Mouse (Mus musculus): Measurements from ENCODE around the gene Rarg. TPM values are rescaled to one million over a fixed set of nuclear protein-coding genes. Genes with fewer than 3 reads are reported as not detected.

Rarg gene
- total RNA-seq, 2 experiments from 2014 or later = 5.9 to 11.6 TPM

DNA sequence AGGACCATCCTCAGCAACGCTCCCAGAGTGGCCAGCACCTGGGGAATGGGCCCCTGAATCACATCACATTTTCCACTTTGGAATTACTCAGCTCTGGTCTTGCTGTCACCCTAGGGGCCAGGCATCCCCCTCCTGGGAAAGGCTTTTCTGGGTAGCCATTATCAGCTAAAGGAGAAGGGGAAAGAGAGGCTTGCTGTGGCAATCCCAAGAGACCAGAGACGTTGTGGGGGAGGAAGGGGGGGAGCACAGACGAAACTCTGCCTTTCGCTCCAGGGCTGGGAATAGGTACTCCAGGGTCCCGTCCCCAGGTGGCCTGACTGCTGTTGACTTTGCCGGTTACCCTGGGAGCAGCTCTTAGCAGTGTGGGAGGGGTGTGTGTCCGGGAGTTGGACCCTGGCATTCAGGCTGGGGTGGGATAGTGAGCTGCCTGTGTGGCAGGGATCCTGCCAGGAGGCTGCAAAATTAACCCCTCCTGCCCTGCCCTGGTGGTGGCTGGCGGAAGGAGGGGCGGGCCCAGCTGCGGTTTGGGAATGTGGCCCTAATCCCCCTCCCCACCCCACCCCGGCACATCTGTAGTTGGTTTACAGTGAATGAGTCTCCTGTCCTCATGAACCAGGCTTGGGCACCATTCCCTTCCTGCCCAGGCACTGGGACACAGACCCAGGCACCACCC lies 1.4 kb upstream of the Rarg start:
- DNase-seq (ENCODE audit: low spot score) = no peak

DNA sequence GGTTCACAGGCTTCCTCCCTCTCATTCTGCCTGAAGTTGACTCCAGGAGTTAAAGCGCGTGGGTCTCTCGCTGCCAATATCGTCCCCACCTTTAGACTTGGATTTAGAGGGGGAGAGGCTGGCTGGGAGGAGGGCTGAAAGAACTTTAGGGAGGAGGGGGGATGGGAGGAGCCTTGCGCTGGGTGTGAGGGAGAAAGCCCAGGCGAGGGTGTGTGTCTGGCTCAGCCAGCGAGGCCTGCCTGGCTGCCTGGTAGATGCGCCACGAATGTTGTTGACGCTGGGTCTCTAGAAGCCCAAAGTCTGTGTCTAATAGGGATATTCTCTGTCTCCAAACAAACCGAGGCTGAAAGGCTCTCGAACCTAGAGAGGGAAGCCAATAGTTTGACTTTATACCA lies 756 bp upstream of the Rarg start:
- DNase-seq (ENCODE audit: low spot score) = peak; percentile 71

DNA sequence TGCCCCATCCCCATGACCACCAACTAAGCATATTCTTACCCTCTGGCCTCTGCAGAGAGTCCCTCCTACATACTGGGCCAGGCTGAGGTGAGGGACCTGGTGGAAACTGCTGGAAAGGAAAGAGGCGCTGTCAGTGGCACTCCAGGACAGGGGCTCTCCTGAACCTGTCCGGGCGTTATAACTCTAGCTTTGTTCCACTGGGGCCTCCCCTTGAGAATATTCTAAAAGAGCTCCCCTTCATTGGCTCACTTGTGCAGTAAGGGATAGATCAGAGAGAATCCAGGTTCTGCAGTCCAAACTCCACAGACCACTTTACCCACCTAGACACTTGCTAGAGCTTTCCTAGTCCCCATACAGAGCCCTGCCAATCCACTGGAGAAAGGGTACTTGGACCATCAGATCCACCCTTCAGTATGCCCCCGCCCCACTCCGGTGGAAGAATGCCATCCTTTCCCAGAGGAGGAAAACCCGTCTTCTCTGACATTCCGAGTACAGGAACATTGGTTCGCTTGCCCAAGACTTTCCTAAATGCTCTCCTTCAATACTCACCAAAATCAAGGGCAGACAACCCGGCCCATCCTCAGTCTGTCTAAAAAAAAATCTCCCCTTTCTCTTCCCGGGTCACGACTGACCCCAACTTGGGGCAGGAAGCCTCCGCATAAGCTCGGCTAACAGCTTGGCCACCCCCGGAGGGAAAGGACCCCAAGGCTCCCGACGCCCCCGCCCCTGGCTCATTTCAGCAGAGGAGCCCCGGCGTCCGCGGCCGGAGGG lies 701 bp downstream of the Rarg start:
- DNase-seq (ENCODE audit: low spot score) = no peak

DNA sequence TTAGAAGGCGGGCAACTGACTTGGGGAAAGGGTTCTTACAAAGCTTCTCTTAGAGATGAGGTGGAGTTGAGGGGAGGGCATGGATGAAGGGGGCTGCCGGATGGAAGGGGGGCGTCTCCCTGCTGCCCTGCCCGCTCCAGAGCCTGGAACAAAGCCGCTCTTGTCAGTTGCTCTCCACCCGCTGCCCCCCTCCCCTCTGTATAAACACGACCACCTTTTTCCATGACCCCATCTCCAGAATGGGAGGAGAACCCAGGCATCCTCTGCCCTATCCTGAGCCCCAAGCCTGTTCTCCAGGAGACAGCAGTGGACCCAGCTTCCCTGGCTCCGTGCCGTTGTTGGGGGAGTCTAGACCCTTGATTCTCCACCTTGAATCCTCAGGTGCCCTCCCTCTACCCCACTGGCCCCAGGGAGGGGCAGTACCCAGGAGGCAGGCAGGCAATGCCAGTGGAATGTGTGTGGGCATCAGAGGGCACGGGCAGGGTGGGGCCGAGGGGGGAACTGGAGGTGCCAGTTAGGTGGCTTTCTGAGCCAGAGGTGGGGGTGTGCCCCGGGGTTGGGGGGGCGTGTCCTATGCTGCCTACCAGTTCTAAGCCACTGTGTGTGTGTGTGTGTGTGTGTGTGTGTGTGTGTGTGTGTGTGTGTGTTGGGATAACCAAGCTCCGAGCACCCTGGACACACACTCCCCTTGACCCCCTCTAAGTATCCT lies 1.6 kb downstream of the Rarg start:
- no peak for DNase-seq (ENCODE audit: low spot score)

DNA sequence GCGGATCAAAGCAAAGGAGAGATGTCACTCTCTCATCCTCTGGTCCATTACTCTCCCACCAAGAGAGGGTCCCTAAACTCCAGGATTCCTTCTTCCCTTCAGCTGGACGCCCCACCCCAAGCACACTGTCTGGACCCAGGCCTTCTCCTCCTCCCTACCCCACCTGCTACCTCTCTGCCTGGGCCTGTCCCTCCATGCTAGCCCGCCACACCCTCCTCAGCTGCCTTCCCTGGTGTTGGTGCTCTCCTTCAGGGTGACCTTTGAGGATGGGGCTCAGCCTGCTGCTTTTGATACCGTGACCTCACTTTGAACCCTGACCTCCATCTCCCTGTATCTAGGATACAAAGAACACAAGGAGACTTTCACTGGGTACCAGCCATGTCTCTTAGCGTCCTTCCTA lies 6.8 kb downstream of the Rarg start:
- no peak for DNase-seq (ENCODE audit: low spot score)

DNA sequence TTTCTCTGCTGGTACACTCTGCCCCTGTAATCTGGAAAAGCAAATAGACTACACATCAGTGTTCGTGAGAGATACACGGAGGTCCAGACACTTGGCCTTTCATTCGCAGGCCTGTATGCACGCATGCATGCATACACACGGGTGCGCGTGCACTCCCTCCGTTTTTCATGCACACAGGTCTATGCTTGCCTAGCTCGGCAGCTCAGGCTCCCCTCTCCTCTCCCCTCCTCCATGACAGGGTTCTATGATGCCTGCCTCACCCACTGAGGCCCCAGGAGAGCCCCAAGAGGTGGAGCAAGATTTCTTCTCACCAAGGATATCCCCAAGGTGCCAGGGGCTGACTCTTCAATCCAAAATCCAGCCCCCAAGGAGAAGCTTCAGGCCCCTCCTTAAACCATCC lies 7.3 kb downstream of the Rarg start:
- no peak for DNase-seq (ENCODE audit: low spot score)

DNA sequence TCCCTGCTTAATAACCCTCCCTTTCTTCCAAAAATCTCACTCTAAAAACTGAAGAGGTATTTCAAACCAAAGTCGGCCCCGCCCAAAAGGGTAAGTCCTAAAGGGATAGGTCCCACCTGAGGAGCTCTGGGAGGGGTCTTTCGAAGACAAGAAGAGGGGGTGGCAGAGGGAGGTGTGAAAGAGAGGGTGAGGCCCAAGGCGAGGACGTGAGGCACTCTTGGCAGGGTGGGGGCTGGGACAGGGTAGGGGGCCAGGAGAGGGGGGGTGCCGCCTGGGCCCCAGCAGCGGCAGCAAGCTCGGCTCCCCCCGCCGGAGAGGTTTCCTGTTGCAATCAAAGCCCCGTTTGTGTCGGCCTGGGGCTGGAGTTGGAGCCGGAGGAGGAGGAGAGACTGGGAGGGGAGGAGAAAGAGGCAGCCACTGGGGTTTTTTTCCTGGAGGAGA lies 8.0 kb downstream of the Rarg start:
- DNase-seq (ENCODE audit: low spot score) = no peak

DNA sequence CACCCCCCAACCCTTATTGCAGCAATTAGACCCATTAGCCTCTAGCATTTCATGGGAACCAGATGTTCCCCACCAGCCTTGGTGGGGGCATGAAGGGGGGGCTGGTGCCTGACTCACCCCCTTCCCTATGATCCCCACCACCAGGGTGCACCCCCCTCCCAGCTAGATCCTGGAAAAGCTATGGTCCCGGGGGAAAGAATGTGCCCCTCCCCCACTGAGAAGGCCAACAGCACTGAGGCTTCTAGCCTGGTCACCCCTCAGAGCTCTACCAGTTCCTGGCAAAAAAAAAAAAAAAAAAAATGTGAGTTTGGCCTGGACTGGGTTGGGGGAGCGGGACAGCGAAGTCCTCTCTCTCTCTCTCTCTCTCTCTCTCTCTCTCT lies 8.5 kb downstream of the Rarg start:
- no peak for DNase-seq (ENCODE audit: low spot score)

DNA sequence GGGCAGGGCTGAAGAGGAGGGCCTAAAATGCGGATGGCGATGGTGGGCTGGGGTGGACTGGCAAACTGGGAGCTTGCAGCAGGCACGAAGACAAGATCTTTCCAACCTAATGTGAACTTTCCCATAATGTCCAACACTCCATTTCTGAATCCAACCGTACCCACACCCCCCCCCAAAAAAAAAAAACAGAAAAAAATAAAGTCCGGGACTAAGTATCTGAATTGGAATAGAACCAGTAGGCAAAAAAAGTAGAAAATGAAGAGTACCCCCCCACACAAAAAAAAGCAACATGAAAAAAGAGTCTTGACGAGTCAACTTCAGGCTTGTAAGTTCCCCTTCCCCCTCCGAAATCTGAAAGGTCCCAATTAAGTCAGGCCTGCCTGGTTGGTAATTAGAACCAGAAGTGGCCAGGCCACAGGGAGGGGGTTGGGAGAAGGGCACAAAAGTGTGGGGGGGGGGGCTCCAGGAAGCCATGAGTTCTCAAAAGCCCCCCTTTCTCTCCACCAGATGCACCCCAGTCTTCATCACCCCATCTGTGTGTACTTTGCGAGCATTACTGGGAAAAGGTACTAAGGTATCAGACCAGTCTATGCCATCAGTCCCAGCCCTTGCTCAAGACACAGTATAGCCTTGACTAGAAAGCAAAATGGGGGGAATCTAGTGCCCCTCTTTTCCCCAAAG lies 9.0 kb downstream of the Rarg start:
- no peak for DNase-seq (ENCODE audit: low spot score)

DNA sequence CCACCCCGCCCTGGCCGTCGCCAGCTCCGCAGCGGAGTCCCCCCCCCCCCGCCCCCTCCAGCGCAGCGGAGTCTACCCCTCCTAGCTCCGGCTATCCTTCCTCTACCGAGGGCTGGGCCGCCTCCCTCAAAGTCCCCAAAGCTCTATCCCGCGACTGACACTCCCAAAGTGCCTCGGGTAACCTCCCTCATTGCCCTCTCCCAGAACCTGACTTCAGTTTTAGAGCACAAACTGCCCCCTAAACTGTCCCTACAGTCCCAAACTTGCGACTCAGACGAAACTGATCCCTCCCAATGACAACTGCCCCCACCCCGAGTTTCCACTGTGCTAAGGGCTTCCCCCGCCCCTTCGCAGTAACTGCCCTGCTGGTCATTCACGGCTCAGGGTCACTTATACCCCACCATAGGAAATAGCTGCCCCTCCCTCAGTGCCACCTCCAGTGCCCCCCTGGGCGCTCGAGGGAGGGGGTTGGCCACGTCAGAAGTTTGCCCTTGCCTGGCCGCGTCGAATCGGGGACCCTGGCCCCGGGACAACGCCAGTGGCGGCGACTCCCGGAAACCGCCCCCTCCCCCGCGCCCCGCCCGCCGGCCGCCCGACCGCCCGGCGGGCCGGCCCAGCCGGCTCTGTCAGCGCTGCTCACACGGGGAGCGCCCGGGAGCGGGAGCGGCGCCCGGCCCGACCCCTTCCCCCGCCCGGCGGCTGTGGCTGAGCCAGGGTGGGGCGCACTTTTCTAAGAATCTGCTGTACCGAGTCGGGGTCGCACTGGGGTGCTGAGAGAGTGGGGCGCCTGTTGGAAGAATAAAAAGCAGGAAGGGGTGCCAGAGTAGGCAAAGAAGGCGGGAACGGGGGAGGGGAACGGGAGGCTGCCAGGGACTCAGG lies 9.8 kb downstream of the Rarg start:
- peak; percentile 72 for DNase-seq (ENCODE audit: low spot score)

DNA sequence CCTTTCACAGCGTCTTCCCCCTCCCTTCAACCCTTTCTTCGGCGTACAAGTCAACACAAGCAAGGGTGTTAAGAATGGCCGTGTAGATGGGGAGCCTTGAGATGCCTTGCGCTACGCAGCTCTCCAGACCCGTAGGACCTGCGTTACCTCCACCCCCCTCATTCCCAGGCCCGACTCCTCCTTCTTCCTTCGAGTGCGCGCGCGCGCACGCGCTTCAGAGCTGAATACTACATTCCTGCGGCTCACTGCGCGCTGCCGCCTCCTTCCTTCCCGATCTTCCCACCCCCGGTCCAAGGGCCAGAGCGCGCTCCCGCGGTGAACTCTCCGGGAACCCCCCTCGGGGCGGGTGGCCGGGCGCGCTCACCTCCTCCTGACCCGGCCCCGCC lies 10.5 kb downstream of the Rarg start:
- peak; percentile 94 for DNase-seq (ENCODE audit: low spot score)

DNA sequence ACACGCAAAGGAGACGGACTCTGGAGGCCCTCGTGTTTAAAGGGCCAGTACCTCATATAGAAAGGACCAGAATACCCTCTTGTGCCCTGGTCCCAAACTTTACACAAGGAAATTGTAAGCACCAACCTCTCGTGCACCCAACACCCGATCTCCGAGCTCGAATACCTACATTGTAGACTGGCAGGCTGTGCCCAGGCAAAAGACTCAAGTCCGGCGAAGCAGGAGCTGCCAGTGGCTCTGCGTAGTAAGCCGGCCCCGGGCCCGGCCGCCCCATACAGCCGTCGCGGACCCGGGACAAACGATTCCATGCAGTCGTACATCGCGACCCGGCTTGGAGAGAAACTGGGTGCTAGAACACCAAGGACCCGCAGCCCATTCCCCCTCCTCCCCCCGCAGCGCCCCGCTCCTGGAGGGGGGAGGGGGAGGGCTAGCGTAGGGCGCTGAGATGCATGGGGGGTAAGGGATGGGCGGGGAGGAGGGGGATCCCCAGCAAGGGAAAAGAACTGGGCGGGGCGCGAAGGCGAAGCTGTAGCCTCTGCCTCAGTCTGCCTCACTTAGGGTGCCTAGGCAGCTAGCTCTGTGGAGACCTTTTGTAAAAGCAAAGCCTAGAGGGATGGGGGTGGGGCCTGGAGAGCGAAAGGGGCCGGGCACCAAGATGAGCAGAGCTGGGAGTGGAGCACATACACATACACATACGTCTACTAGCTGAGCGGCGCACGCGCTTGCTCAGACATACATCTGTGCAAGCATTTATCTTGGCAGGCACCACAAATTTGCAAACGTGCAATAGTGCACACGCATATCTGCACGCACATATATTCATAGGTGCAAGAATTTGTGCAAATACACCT lies 11.2 kb downstream of the Rarg start:
- DNase-seq (ENCODE audit: low spot score) = peak; percentile 67

DNA sequence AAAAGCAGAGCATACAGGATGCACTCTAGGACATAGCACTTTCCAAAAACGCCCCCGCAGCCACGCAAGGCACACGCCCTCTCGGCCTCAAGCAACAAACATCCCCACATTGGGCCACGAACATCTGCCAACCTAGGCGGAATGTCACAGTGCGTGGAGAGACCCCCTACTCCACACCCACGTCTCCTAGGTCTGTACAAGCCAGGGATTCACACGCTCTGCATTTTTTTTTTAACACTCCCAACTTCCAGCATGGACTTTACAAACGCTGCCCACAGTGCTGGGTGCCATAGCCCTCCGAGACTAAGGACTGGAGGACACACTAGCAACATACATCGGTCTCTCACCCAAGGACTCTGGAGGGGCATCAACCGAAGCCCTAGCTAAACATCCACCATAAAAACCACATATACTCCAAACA lies 11.8 kb downstream of the Rarg start:
- no peak for DNase-seq (ENCODE audit: low spot score)

DNA sequence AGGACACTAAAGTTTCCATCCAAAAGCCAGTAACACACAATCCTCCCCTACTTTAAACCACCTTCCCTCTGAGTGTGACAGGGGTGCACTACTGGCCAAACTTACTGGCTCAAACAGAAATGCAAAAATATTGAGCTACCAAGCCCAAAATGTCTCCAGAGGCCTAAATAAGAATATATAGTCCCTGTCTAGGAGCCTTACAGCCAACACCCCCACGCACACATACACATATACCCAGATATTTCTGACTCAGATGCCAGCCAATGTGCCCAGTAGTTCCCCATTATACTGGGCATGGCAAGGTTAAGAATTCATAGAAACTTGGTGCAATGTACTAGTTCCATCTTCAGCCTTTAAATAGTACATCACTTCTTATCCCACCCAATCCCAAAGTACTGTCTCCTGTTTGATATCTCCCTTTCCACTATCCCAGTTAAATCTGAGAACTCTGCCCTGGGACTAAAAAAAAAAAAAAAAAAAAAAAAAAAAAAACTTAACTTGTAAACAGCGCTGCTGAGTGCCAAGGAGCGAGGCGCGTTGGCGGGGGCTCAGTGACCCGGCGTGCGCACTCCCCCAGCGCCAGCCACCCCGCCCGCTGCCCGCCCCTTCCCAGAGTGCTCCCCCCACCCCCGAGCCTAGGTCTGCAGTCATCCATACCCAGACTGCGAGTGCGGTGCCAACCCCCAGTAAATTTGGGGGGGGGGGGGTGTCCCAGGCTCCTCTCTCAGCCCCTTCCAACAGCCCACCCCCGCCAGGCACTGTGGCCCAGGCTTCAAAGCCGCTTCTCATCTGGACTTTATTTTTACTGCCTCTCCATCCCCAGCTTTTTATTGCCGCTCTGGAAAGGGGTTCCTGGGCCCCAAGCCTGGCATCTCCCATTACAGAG lies 12.8 kb downstream of the Rarg start:
- DNase-seq (ENCODE audit: low spot score) = no peak

DNA sequence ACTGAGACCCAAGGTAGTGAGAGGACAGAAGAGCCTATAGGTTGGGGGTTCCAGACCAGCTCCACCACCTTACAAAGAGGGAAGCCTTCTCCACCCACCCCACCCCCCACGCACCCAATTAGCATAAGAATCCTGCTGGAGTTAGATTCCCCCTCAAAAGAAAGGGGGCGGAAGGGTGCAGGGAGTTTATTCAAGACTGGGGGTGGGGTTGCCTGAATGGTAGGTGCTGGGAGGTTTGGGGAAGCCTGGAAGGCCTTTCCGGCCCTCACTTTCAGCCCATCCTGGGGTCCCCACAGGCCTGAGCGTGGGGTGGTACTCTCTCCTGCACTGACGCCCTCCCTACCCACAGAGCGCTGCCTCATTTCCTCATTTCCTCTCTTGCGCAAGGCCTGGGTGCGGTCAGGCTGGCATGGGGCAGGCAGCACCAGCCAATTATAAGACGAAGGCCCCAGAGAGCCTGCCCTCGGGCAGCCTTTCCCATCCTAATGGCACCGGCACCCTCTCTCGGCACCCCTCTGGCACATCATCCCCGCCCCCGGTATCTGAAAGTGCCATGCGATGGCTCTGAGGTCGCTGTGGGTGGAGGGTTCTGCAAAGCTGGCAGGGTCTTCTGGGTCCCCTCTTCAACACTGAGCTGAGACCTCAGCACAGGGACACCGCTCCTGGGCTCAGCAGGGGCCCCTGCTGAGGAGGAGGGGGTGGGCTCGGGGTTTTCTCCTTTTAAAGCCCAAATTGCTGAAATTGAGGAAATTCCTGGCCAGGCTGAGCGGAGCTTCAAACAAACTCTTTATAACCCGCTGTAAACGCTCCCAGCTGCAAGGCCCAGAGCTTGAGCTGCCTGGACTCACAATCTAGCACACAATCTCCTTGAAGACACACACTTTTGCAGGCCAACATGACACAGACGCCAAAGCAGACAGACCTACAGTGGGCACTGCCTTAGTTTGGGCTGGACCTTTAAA lies 13.8 kb downstream of the Rarg start:
- DNase-seq (ENCODE audit: low spot score) = peak; percentile 62

DNA sequence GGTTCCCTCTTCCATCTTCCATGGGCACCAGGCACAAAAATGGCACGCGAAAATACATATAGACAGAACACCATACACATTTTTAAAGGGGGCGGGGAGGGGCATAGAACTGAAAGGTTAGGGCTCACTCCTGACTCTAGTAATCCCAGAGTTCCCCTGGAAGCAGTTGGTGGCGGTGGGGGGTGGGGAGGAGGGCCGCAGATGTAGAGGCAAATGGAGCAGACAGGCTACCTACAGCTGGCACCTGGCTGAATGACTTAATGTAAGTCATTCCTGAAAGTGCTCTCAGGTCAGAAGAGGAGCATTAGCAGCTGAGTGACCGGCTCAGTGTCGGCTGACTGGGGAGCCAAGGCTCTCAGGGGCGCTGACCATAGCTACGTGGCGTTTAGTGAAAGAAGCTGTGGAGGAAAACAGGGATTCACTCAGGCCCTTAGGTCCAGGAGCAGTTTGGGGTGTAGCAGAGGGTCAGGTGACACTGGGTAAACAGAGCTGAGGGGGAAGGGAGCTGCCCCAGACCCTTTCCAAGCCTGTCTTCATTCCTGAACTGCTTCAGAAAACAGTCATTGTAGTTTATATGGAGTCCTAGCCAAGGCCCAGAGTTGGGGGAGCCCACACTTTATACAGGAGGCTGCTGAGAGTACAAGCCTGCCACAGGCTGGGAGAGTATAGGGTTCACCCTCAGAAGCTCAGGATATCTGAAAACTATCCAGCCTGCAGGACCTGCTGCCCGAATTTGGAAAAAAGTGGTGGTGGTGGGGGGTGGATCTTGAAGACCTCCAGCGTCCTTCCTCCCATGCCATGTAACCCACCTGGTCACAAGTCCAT lies 14.7 kb downstream of the Rarg start:
- no peak for DNase-seq (ENCODE audit: low spot score)

DNA sequence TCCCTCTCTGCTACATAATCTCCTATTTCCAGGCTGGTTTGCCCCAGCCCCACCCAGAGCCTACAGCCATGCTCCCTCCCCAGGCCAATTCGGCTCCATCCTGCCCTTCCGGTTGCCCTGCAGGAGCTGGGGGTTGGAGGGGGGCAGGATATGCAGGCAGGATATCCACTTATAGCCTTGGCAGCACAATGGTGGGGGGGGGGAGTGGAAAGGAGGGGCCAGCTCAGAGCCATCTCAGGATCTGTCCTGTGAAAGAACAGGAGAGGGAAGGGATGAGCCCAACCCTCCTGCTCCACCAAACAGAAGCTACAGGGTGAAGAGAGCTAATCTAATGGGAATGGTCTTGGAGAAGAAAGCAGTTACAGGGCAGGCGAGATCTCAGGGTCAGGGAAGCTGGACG lies 16.7 kb downstream of the Rarg start:
- DNase-seq (ENCODE audit: low spot score) = no peak
